25 mouse cellular contexts compared by ENCODE assay signal in the genomic region with DNA sequence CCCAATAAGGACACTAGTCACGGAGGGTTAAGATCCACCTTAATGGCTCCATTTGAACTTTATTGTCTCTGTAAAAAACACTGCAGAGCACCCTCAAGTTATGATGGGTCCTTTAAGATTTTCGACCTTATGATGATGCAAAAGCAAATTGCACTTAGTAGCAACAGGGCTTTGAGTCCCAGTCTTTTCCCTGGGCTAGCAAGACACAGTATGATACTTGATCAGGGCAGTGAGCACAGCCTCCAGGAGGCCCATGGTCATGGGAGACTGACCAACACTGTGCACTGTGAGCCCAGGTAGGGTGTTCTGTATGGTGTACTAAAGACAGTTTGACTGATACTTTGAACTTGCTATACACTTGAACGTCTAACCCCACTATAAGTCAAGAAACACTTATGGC.
"Had no signal": no experiment of that assay in that cellular context is flagged by ENCODE, and none has a peak within 500 bp of the region (broad histone marks: within the 10 kb centered on the region; RNA-seq: fewer than 3 reads in every experiment).

No protein-coding gene starts in this region.

- H3K9me3 ChIP-seq: heart, embryonic 13.5 days; heart, embryonic 15.5 days; hindbrain, embryonic 13.5 days; hindbrain, embryonic 15.5 days; kidney, embryonic 15.5 days; limb, embryonic 12.5 days; liver, embryonic 13.5 days; liver, embryonic 15.5 days had no signal

- H3K4me1 ChIP-seq: heart, embryonic 15.5 days; hindbrain, embryonic 13.5 days; hindbrain, embryonic 15.5 days; liver, embryonic 13.5 days; liver, embryonic 15.5 days had no signal

- DNase-seq: gastrocnemius, postnatal 10 days; gastrocnemius, postnatal 25 days; heart, adult 11 months; heart, adult 2 months; heart, postnatal 14 days; heart, postnatal 36 days; kidney, adult 11 months; kidney, adult 2 months; kidney, adult 9 months; kidney, postnatal 14 days; kidney, postnatal 36 days; layer of hippocampus, adult 9-11 months; layer of hippocampus, postnatal 36 days; left cerebral cortex, postnatal 4 days; liver; liver, embryonic 13.5 days had no signal

- H3K4me3 ChIP-seq: heart, adult 2 months; heart, embryonic 13.5 days; heart, embryonic 15.5 days; hindbrain, embryonic 13.5 days; hindbrain, embryonic 15.5 days; kidney, embryonic 15.5 days; limb, embryonic 12.5 days; liver, embryonic 13.5 days; liver, embryonic 15.5 days had no signal

- H3K27ac ChIP-seq: heart, adult 2 months; heart, embryonic 13.5 days; heart, embryonic 15.5 days; hindbrain, embryonic 13.5 days; hindbrain, embryonic 15.5 days; hindbrain, postnatal 0 days; kidney, embryonic 15.5 days; kidney, postnatal 0 days; limb, embryonic 12.5 days; liver, embryonic 13.5 days; liver, embryonic 15.5 days had no signal

- H3K27me3 ChIP-seq: heart, embryonic 15.5 days; hindbrain, embryonic 13.5 days; hindbrain, embryonic 15.5 days; kidney, embryonic 15.5 days; limb, embryonic 12.5 days; liver, embryonic 13.5 days; liver, embryonic 15.5 days had no signal

- H3K36me3 ChIP-seq: heart, embryonic 13.5 days; heart, embryonic 15.5 days; hindbrain, embryonic 13.5 days; hindbrain, embryonic 15.5 days; kidney, embryonic 15.5 days; limb, embryonic 12.5 days; liver, embryonic 13.5 days; liver, embryonic 15.5 days had no signal
